Mouse (Mus musculus) hindbrain, embryonic 11.5 days (tissue): Measurements from ENCODE around the gene Timd4. TPM values are rescaled to one million over a fixed set of nuclear protein-coding genes. Genes with fewer than 3 reads are reported as not detected.

ENCODE experiments used
- polyA plus RNA-seq: library from polyadenylated mRNA; unstranded; fragments of >200 nt; fragmentation: Nextera tagmentation; extraction: Ambion mirVana; gene quantifications from 2 replicates; pipeline ENCODE4 v1.2.1, GENCODE M21; 2014

Gene Timd4
- polyA plus RNA-seq, 1 experiment from 2014 or later = 0.15 TPM

Other genes with a start within 250 kb of the Timd4 start
- gene BC053393, start 239.3 kb upstream of the Timd4 start, polyA plus RNA-seq = not detected in 2 replicates
- gene Dppa1, start 181.5 kb upstream of the Timd4 start, polyA plus RNA-seq = not detected in 2 replicates
- gene Timd2, start 103.7 kb upstream of the Timd4 start, polyA plus RNA-seq = 0.11 TPM in 1 of 2 replicates, not detected in the other
- not detected in 2 replicates for gene Havcr1, start 75.7 kb upstream of the Timd4 start, polyA plus RNA-seq